Mouse (Mus musculus): ENCODE data around the gene Dnmt1.

DNA sequence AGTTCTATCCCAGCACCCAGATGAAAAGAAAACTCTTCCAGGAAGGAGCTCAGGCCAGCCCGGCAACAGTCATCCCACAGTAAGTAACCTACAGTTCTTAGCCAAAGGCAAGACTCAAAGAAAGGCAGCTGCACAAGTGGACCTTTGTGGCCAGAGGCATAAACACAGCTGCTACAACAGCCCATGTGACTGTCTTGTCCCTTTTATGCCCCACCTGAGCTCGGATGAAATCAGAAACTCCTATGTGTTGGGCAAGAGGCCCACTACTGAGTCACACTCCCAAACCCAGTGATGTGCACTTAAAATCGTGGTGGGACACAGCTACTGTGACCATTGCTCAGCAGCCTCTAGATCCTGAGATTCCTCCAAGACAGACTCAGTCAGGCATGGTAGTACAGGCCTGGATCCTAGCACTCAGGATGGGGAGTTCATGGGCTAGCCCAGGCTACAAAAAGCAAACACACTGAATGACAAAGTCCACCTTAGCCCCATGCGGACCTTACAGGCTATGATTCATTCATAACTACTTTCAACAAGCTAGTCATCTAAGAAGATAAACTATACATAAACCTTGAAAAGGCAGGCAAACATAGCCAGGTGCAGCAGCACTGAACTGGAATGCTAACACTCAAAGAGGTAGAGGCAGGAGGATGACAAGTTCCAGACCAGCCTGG lies 14.9 kb downstream of the Dnmt1 start:
- TF ChIP-seq CTCF (IDR thresholded peaks at IDR 0.05) (no peak), EP300 (IDR thresholded peaks at IDR 0.05; ENCODE audit: insufficient read depth, low read depth, low read length) (no peak)

Measured in heart, adult 2 months (tissue).